Mouse (Mus musculus): ENCODE results near the gene Snx9. TPM values are rescaled to one million over a fixed set of nuclear protein-coding genes. Genes with fewer than 3 reads are reported as not detected.
A peak's percentile ranks its signal among the peaks of the same experiment; 100 is the strongest.

The Snx9 gene
- polyA plus RNA-seq, 1 experiment from 2014 or later, result 34.0 TPM

GRCm38 (mm10) chr17:5827836-5828582 lies 13.1 kb upstream of the Snx9 start:
- Histone ChIP-seq H3K4me1 (ENCODE audit: insufficient read depth, low read length) (peaks cover 9% of the 10 kb centered on the region; the same call in 1 of the 2 replicates), H3K4me3 (ENCODE audit: low read length) (no peak overlapping the region), H3K27ac (ENCODE audit: low read length) (no peak overlapping the region), H3K9ac (replicated peaks; ENCODE audit: low read length) (peak overlapping the region; percentile 19; the same call in 1 of the 2 replicates), H3K4me2 (replicated peaks; ENCODE audit: low read depth, low read length) (peak overlapping the region; percentile 30), H3K9me3 (ENCODE audit: low read length) (no peaks in the 10 kb centered on the region), H3K36me3 (ENCODE audit: insufficient read depth, low read length) (no peaks in the 10 kb centered on the region), H3K27me3 (ENCODE audit: insufficient read depth, low read length) (no peaks in the 10 kb centered on the region)
- ATAC-seq (ENCODE audit: low FRiP score, low TSS enrichment), result no peak
- WGBS, result 20% methylated on average over 14 of the region's 15 CpGs

GRCm38 (mm10) chr17:5828583-5828836 lies 12.6 kb upstream of the Snx9 start:
- Histone ChIP-seq H3K9me3 (ENCODE audit: low read length) (no peaks in the 10 kb centered on the region), H3K4me1 (ENCODE audit: insufficient read depth, low read length) (peaks cover 9% of the 10 kb centered on the region; the same call in 1 of the 2 replicates), H3K4me2 (replicated peaks; ENCODE audit: low read depth, low read length) (peak overlapping the region; percentile 30; the same call in 1 of the 2 replicates), H3K36me3 (ENCODE audit: insufficient read depth, low read length) (no peaks in the 10 kb centered on the region), H3K4me3 (ENCODE audit: low read length) (no peak overlapping the region), H3K9ac (replicated peaks; ENCODE audit: low read length) (peak overlapping the region; percentile 19; the same call in 1 of the 2 replicates), H3K27me3 (ENCODE audit: insufficient read depth, low read length) (no peaks in the 10 kb centered on the region), H3K27ac (ENCODE audit: low read length) (no peak overlapping the region)
- ATAC-seq (ENCODE audit: low FRiP score, low TSS enrichment), result no peak
- WGBS, result 24% methylated on average over 3 of the region's 3 CpGs

GRCm38 (mm10) chr17:5828944-5829343 lies 12.2 kb upstream of the Snx9 start:
- Histone ChIP-seq H3K27ac (ENCODE audit: low read length) (no peak overlapping the region), H3K9me3 (ENCODE audit: low read length) (no peaks in the 10 kb centered on the region), H3K4me3 (ENCODE audit: low read length) (no peak overlapping the region), H3K36me3 (ENCODE audit: insufficient read depth, low read length) (no peaks in the 10 kb centered on the region), H3K4me2 (replicated peaks; ENCODE audit: low read depth, low read length) (no peak overlapping the region), H3K4me1 (ENCODE audit: insufficient read depth, low read length) (peaks cover 9% of the 10 kb centered on the region; the same call in 1 of the 2 replicates), H3K27me3 (ENCODE audit: insufficient read depth, low read length) (no peaks in the 10 kb centered on the region), H3K9ac (replicated peaks; ENCODE audit: low read length) (no peak overlapping the region)
- WGBS, result 69% methylated on average over 3 of the region's 3 CpGs
- no peak for ATAC-seq (ENCODE audit: low FRiP score, low TSS enrichment)

GRCm38 (mm10) chr17:5829930-5830329 lies 11.2 kb upstream of the Snx9 start:
- Histone ChIP-seq H3K4me1 (ENCODE audit: insufficient read depth, low read length) (peaks cover 9% of the 10 kb centered on the region; the same call in 1 of the 2 replicates), H3K4me2 (replicated peaks; ENCODE audit: low read depth, low read length) (no peak overlapping the region), H3K9ac (replicated peaks; ENCODE audit: low read length) (no peak overlapping the region), H3K27me3 (ENCODE audit: insufficient read depth, low read length) (no peaks in the 10 kb centered on the region), H3K27ac (ENCODE audit: low read length) (no peak overlapping the region), H3K36me3 (ENCODE audit: insufficient read depth, low read length) (no peaks in the 10 kb centered on the region), H3K4me3 (ENCODE audit: low read length) (no peak overlapping the region), H3K9me3 (ENCODE audit: low read length) (no peaks in the 10 kb centered on the region)
- WGBS, result 86% methylated on average over 3 of the region's 3 CpGs
- ATAC-seq (ENCODE audit: low FRiP score, low TSS enrichment), result no peak

- no peak overlapping the region for H3K27ac ChIP-seq (ENCODE audit: low read length)
- no peaks in the 10 kb centered on the region for H3K9me3 ChIP-seq (ENCODE audit: low read length)
- no peak overlapping the region for H3K4me2 ChIP-seq (replicated peaks; ENCODE audit: low read depth, low read length)
- H3K27me3 ChIP-seq (ENCODE audit: insufficient read depth, low read length), result no peaks in the 10 kb centered on the region
- WGBS, result 93% methylated on average over 2 of the region's 2 CpGs
- H3K36me3 ChIP-seq (ENCODE audit: insufficient read depth, low read length), result no peaks in the 10 kb centered on the region
- no peak for ATAC-seq (ENCODE audit: low FRiP score, low TSS enrichment)
- peaks cover 9% of the 10 kb centered on the region; the same call in 1 of the 2 replicates for H3K4me1 ChIP-seq (ENCODE audit: insufficient read depth, low read length)
- H3K4me3 ChIP-seq (ENCODE audit: low read length), result no peak overlapping the region
- no peak overlapping the region for H3K9ac ChIP-seq (replicated peaks; ENCODE audit: low read length)
Observed at GRCm38 (mm10) chr17:5830382-5830781, 10.7 kb upstream of the Snx9 start.

GRCm38 (mm10) chr17:5830832-5831231 lies 10.3 kb upstream of the Snx9 start:
- no peaks in the 10 kb centered on the region for H3K9me3 ChIP-seq (ENCODE audit: low read length)
- H3K27ac ChIP-seq (ENCODE audit: low read length), result no peak overlapping the region
- H3K4me3 ChIP-seq (ENCODE audit: low read length), result no peak overlapping the region
- H3K27me3 ChIP-seq (ENCODE audit: insufficient read depth, low read length), result no peaks in the 10 kb centered on the region
- WGBS, result 89% methylated on average over 5 of the region's 5 CpGs
- peaks cover 9% of the 10 kb centered on the region; the same call in 1 of the 2 replicates for H3K4me1 ChIP-seq (ENCODE audit: insufficient read depth, low read length)
- no peak overlapping the region for H3K9ac ChIP-seq (replicated peaks; ENCODE audit: low read length)
- no peak for ATAC-seq (ENCODE audit: low FRiP score, low TSS enrichment)
- H3K36me3 ChIP-seq (ENCODE audit: insufficient read depth, low read length), result no peaks in the 10 kb centered on the region
- no peak overlapping the region for H3K4me2 ChIP-seq (replicated peaks; ENCODE audit: low read depth, low read length)

- Histone ChIP-seq H3K36me3 (ENCODE audit: insufficient read depth, low read length) (no peaks in the 10 kb centered on the region), H3K27me3 (ENCODE audit: insufficient read depth, low read length) (no peaks in the 10 kb centered on the region), H3K9ac (replicated peaks; ENCODE audit: low read length) (no peak overlapping the region), H3K4me2 (replicated peaks; ENCODE audit: low read depth, low read length) (no peak overlapping the region), H3K4me3 (ENCODE audit: low read length) (no peak overlapping the region), H3K9me3 (ENCODE audit: low read length) (no peaks in the 10 kb centered on the region), H3K27ac (ENCODE audit: low read length) (no peak overlapping the region), H3K4me1 (ENCODE audit: insufficient read depth, low read length) (peaks cover 9% of the 10 kb centered on the region; the same call in 1 of the 2 replicates)
- no peak for ATAC-seq (ENCODE audit: low FRiP score, low TSS enrichment)
- WGBS, result 100% methylated on average over 1 of the region's 1 CpGs
Observed at GRCm38 (mm10) chr17:5831257-5831806, 9.8 kb upstream of the Snx9 start.

DNA sequence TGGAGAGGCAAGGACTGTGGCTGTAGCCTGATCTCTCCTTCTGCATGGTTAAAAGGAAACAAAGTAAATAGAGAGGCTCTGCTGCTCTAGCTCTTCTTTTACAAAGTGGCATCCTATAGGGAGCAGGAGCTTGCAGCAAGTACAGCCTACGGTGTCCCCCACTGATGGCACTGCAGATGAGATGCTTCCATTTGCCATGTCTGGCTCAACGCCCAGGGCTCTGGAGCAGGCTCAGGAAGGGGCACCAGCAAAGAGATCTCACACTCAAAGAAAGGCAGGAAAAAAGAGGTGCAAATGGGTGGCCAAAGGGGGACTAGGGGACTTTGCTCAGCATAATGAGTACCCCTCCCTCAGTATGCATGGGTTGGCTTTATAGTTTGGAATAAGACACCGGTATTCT lies 7.0 kb upstream of the Snx9 start:
- Histone ChIP-seq H3K27me3 (ENCODE audit: insufficient read depth, low read length) (no peaks in the 10 kb centered on the region), H3K4me3 (ENCODE audit: low read length) (no peak overlapping the region), H3K4me2 (replicated peaks; ENCODE audit: low read depth, low read length) (no peak overlapping the region), H3K36me3 (ENCODE audit: insufficient read depth, low read length) (no peaks in the 10 kb centered on the region), H3K27ac (ENCODE audit: low read length) (no peak overlapping the region), H3K4me1 (ENCODE audit: insufficient read depth, low read length) (no peaks in the 10 kb centered on the region), H3K9me3 (ENCODE audit: low read length) (no peaks in the 10 kb centered on the region), H3K9ac (replicated peaks; ENCODE audit: low read length) (no peak overlapping the region)
- no peak for ATAC-seq (ENCODE audit: low FRiP score, low TSS enrichment)
- WGBS, result 80% methylated on average over 3 of the region's 3 CpGs

- Histone ChIP-seq H3K27me3 (ENCODE audit: insufficient read depth, low read length) (no peaks in the 10 kb centered on the region), H3K4me3 (ENCODE audit: low read length) (no peak overlapping the region), H3K4me2 (replicated peaks; ENCODE audit: low read depth, low read length) (no peak overlapping the region), H3K9ac (replicated peaks; ENCODE audit: low read length) (no peak overlapping the region), H3K27ac (ENCODE audit: low read length) (no peak overlapping the region), H3K4me1 (ENCODE audit: insufficient read depth, low read length) (peaks cover 2% of the 10 kb centered on the region; the same call in 1 of the 2 replicates), H3K36me3 (ENCODE audit: insufficient read depth, low read length) (no peaks in the 10 kb centered on the region), H3K9me3 (ENCODE audit: low read length) (no peaks in the 10 kb centered on the region)
- 25% methylated on average over 3 of the region's 3 CpGs for WGBS
- peak; percentile 70 for ATAC-seq (ENCODE audit: low FRiP score, low TSS enrichment)
Observed at GRCm38 (mm10) chr17:5834798-5835328, 6.3 kb upstream of the Snx9 start.

Measured in kidney, embryonic 16.5 days (tissue).